Mouse (Mus musculus): ENCODE measurements around the gene Ssmem1. TPM values are rescaled to one million over a fixed set of nuclear protein-coding genes. Genes with fewer than 3 reads are reported as not detected.

Gene Ssmem1
- total and polyA plus RNA-seq, 2 experiments from 2014 or later: 0.26 to 0.39 TPM

DNA sequence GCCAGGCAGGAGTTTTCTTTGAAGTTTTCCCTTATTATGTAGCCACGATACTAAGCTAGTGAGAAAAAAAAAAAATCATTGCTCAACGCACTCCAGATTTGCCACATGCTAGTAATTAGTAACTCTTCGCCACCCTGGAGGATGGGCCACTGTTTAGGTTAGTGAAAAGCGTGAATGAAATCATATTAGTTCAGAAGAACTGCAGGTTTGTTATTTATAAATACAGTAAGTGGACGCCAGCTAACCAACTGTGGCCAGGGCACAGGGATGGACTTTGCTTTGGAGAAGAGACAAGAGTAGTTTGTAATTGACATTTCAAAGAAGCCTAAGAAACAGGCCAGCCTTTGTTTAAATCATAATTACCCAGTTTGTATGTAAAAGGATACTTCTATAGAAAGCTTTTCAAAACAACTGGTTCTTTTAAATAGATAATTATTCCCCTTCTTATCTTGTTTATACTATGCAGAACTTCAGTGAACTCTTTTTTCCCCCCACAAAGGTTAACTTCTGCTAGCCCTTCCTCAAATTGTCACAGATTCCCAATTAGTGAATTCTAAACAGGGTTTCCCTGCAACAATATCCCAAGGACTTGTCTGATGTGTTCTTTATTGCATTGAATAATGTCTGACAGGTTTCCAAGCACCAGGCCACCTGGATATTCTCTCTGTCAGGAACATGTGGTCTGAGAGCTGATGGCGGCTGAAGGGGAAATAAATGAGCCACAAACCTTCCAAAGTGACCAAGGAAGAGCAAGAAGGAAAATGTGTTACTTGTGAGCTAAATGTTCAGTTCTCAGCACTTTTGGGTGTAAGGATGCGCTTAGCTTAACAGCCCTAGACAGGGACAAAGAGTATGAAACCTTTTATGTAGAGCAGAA, 16.0 kb downstream of the Ssmem1 start:
- no peaks in the 10 kb centered on the region for H3K4me1 ChIP-seq (ENCODE audit: insufficient read depth, low read length)
- no peaks in the 10 kb centered on the region for H3K36me3 ChIP-seq (ENCODE audit: insufficient read depth, low read length)
- DNase-seq (ENCODE audit: low spot score) (no peak), ATAC-seq (no peak)
- H3K27ac ChIP-seq: no peak overlapping the region
- H3K9me3 ChIP-seq (ENCODE audit: low read length): no peaks in the 10 kb centered on the region
- H3K4me3 ChIP-seq (ENCODE audit: low read length): no peak overlapping the region
- no peak for TF ChIP-seq CTCF (IDR thresholded peaks at IDR 0.05; ENCODE audit: low read depth)
- 53% methylated on average over 7 of the region's 7 CpGs for WGBS
- H3K27me3 ChIP-seq (ENCODE audit: insufficient read depth, low read length): no peaks in the 10 kb centered on the region
- H3K4me2 ChIP-seq (ENCODE audit: low read depth, low read length): no peak overlapping the region
- no peak overlapping the region for H3K9ac ChIP-seq (replicated peaks; ENCODE audit: low read length)

DNA sequence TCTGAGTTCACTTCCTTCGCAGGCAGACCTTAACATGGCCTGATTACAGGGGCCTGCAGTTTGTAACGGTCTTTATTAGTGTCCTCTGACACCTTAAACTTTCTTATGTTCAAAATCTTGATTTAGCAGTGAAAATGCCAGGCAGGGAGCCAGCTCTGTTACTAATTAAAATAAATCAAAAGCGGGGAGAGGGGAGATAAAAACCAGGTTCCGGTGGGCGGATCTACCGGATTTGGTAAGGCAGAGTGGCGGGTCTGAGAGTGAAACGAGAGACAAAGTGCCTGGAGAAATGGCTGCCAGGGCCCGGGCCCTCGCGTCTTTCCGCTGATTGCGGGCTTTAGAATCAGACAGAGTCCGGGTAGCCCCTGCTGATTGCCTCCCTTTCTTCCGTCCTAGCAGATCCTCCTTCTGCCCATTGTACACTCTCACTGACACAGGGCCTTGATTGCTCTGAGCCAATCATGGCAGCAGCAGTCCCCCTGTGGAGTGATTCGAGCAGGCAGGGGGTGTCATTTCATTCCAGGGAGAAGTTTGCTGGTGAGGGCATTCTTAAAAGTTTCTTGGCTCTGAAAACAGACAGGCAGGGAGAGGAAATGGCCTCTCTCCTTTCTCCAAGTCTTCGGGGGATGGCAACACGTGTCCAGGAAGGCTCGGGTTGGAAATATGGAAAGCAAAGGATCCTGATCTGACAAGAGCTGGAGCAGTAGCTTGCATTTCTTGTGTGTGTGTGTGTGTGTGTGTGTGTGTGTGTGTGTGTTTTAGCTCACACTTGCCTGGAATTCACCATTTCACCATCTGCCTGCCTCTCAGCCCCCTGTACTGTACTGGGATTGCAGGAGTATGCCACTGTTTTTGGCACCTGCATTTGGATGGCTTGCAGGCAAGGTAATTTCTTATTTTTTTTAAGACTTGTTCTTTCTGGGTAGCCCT, 17.2 kb downstream of the Ssmem1 start:
- ATAC-seq: 0 out of 2 replicates have a peak, but pooled peaks have one; percentile 56
- peak; percentile 55 for DNase-seq (ENCODE audit: low spot score)
- no peaks in the 10 kb centered on the region for H3K27me3 ChIP-seq (ENCODE audit: insufficient read depth, low read length)
- TF ChIP-seq CTCF (IDR thresholded peaks at IDR 0.05; ENCODE audit: low read depth): no peak
- no peaks in the 10 kb centered on the region for H3K4me1 ChIP-seq (ENCODE audit: insufficient read depth, low read length)
- peak overlapping the region; percentile 19; the same call in 1 of the 2 replicates for H3K9ac ChIP-seq (replicated peaks; ENCODE audit: low read length)
- WGBS: 12% methylated on average over 19 of the region's 19 CpGs
- H3K9me3 ChIP-seq (ENCODE audit: low read length): no peaks in the 10 kb centered on the region
- H3K4me2 ChIP-seq (ENCODE audit: low read depth, low read length): peak overlapping the region; percentile 24
- peak overlapping the region; percentile 56 for H3K27ac ChIP-seq
- no peak overlapping the region for H3K4me3 ChIP-seq (ENCODE audit: low read length)
- H3K36me3 ChIP-seq (ENCODE audit: insufficient read depth, low read length): no peaks in the 10 kb centered on the region

DNA sequence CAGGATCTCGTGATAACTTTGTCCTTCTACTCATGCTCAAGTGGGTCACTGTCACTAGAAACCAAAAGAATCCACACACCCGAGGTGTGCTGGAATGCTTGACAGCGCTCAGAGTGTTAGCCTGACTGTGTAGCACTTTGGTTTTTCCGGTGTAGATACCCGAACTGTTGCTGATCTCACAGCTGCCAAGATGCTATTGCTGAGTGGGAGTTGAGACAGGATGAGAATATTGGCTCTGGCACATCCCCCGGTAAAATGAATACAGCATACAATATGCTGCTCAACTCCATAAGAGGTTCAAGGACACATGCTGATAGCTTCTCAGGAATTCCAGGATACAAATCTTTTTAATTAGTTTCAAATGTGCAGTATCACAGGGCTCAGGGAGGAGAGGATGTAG, 19.2 kb downstream of the Ssmem1 start:
- Histone ChIP-seq H3K36me3 (ENCODE audit: insufficient read depth, low read length) (no peaks in the 10 kb centered on the region), H3K4me3 (ENCODE audit: low read length) (no peak overlapping the region), H3K27me3 (ENCODE audit: insufficient read depth, low read length) (no peaks in the 10 kb centered on the region), H3K27ac (no peak overlapping the region), H3K4me1 (ENCODE audit: insufficient read depth, low read length) (no peaks in the 10 kb centered on the region), H3K4me2 (ENCODE audit: low read depth, low read length) (no peak overlapping the region), H3K9ac (replicated peaks; ENCODE audit: low read length) (no peak overlapping the region), H3K9me3 (ENCODE audit: low read length) (no peaks in the 10 kb centered on the region)
- ATAC-seq: no peak
- no peak for DNase-seq (ENCODE audit: low spot score)
- no peak for TF ChIP-seq CTCF (IDR thresholded peaks at IDR 0.05; ENCODE audit: low read depth)
- 64% methylated on average over 6 of the region's 6 CpGs for WGBS

- no peak overlapping the region for H3K4me2 ChIP-seq (ENCODE audit: low read depth, low read length)
- ATAC-seq: no peak
- H3K27me3 ChIP-seq (ENCODE audit: insufficient read depth, low read length): no peaks in the 10 kb centered on the region
- DNase-seq (ENCODE audit: low spot score): no peak
- WGBS: 41% methylated on average over 3 of the region's 3 CpGs
- no peaks in the 10 kb centered on the region for H3K36me3 ChIP-seq (ENCODE audit: insufficient read depth, low read length)
- H3K9me3 ChIP-seq (ENCODE audit: low read length): no peaks in the 10 kb centered on the region
- H3K27ac ChIP-seq: no peak overlapping the region
- TF ChIP-seq CTCF (IDR thresholded peaks at IDR 0.05; ENCODE audit: low read depth): peak; percentile 43
- no peak overlapping the region for H3K4me3 ChIP-seq (ENCODE audit: low read length)
- no peaks in the 10 kb centered on the region for H3K4me1 ChIP-seq (ENCODE audit: insufficient read depth, low read length)
- H3K9ac ChIP-seq (replicated peaks; ENCODE audit: low read length): no peak overlapping the region
Measured at GRCm38 (mm10) chr6:30535340-30535739, 25.7 kb downstream of the Ssmem1 start.

GRCm38 (mm10) chr6:30538240-30538639, 28.6 kb downstream of the Ssmem1 start:
- Histone ChIP-seq H3K36me3 (ENCODE audit: insufficient read depth, low read length) (no peaks in the 10 kb centered on the region), H3K27ac (no peak overlapping the region), H3K9me3 (ENCODE audit: low read length) (no peaks in the 10 kb centered on the region), H3K4me1 (ENCODE audit: insufficient read depth, low read length) (no peaks in the 10 kb centered on the region), H3K4me3 (ENCODE audit: low read length) (no peak overlapping the region), H3K9ac (replicated peaks; ENCODE audit: low read length) (no peak overlapping the region), H3K27me3 (ENCODE audit: insufficient read depth, low read length) (no peaks in the 10 kb centered on the region), H3K4me2 (ENCODE audit: low read depth, low read length) (no peak overlapping the region)
- DNase-seq (ENCODE audit: low spot score) (no peak), ATAC-seq (no peak)
- 78% methylated on average over 10 of the region's 10 CpGs for WGBS
- no peak for TF ChIP-seq CTCF (IDR thresholded peaks at IDR 0.05; ENCODE audit: low read depth)

DNA sequence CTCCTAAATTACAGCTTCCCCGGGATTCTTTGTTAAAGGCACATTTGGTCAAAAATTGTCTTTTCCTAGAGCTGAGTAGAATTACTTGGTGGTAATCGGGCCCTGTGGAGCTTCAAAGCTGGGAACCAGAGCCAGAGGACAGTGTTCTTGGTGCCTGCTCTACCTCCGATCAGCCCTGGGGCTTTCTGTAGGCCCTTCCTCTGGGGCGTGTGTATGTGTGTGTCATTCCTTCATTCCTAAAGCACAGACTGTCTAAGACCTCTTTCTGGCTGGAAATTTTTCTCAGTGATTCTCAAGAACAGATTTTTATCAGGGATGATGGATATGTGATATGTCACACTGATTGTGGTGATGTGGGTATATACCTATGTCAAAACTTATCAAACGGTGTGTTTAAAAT, 29.2 kb downstream of the Ssmem1 start:
- Histone ChIP-seq H3K4me1 (ENCODE audit: insufficient read depth, low read length) (0 out of 2 replicates have a peak, but pooled peaks cover 3% of the 10 kb centered on the region), H3K4me3 (ENCODE audit: low read length) (no peak overlapping the region), H3K27me3 (ENCODE audit: insufficient read depth, low read length) (no peaks in the 10 kb centered on the region), H3K9me3 (ENCODE audit: low read length) (no peaks in the 10 kb centered on the region), H3K27ac (no peak overlapping the region), H3K9ac (replicated peaks; ENCODE audit: low read length) (no peak overlapping the region), H3K36me3 (ENCODE audit: insufficient read depth, low read length) (no peaks in the 10 kb centered on the region), H3K4me2 (ENCODE audit: low read depth, low read length) (no peak overlapping the region)
- DNase-seq (ENCODE audit: low spot score) (no peak), ATAC-seq (no peak)
- TF ChIP-seq CTCF (IDR thresholded peaks at IDR 0.05; ENCODE audit: low read depth): no peak
- 86% methylated on average over 5 of the region's 5 CpGs for WGBS
